Mouse (Mus musculus) left cerebral cortex, adult 8-10 months (tissue): Measurements from ENCODE around the gene Prom2. TPM values are rescaled to one million over a fixed set of nuclear protein-coding genes. Genes with fewer than 3 reads are reported as not detected.
A peak's percentile ranks its signal among the peaks of the same experiment; 100 is the strongest.

Source experiments
- DNase-seq, 2 experiments: peaks; one replicate each; pipeline ENCODE4 v3.0.0; 2022; ENCODE audit warnings: low spot score in 2 of 2
- total RNA-seq, 4 experiments: library from RNA; stranded (reverse); gene quantifications; 2 replicates each; pipeline ENCODE4 v1.2.4; 2022

Gene Prom2
- under 1 TPM; 0.26 to 0.50 (median 0.38) TPM for total RNA-seq

- DNase-seq = no peak
Measured at GRCm38 (mm10) chr2:127541185-127541584, at the start of gene Prom2. Prom2 (minus strand) TSS chr2:127541467.

- DNase-seq = no peak
Measured at GRCm38 (mm10) chr2:127590840-127591239, 49.6 kb upstream of the Prom2 start.

GRCm38 (mm10) chr2:127590204-127590603, 48.9 kb upstream of the Prom2 start:
- DNase-seq = no peak

- DNase-seq = no peak
Measured at GRCm38 (mm10) chr2:127588897-127589296, 47.6 kb upstream of the Prom2 start.

- no peak for DNase-seq
Measured at GRCm38 (mm10) chr2:127587514-127587844, 46.2 kb upstream of the Prom2 start.

- DNase-seq = peak; percentile 69 to 79
Measured at GRCm38 (mm10) chr2:127586694-127587513, 45.6 kb upstream of the Prom2 start, which contains the start of the genes Zfp661 and Mrps5. Zfp661 (minus strand) TSS chr2:127587094. Mrps5 (plus strand) TSS chr2:127587222.

- DNase-seq = peak; percentile 89 to 94
Measured at GRCm38 (mm10) chr2:127584436-127584858, 43.2 kb upstream of the Prom2 start.

- DNase-seq = no peak
Measured at GRCm38 (mm10) chr2:127573322-127573721, 32.1 kb upstream of the Prom2 start.

- peak; percentile 86 to 90 for DNase-seq
Measured at GRCm38 (mm10) chr2:127559070-127559966, 18.1 kb upstream of the Prom2 start.

- DNase-seq = no peak
Measured at GRCm38 (mm10) chr2:127551078-127551477, 9.8 kb upstream of the Prom2 start.

GRCm38 (mm10) chr2:127550446-127550845, 9.2 kb upstream of the Prom2 start:
- no peak for DNase-seq

GRCm38 (mm10) chr2:127549711-127550110, 8.4 kb upstream of the Prom2 start:
- no peak for DNase-seq

GRCm38 (mm10) chr2:127548342-127549074, 7.2 kb upstream of the Prom2 start:
- no peak for DNase-seq

- no peak for DNase-seq
Measured at GRCm38 (mm10) chr2:127541697-127542096, 430 bp upstream of the Prom2 start.

- DNase-seq = no peak
Measured at GRCm38 (mm10) chr2:127539494-127539893, 1.8 kb downstream of the Prom2 start.

GRCm38 (mm10) chr2:127537548-127537947, 3.7 kb downstream of the Prom2 start:
- peak in 1 of 2 experiments; percentile 85 for DNase-seq

- DNase-seq = peak; percentile 40 to 85
Measured at GRCm38 (mm10) chr2:127535363-127535762, 5.9 kb downstream of the Prom2 start.

GRCm38 (mm10) chr2:127532379-127532778, 8.9 kb downstream of the Prom2 start:
- DNase-seq = no peak

- no peak for DNase-seq
Measured at GRCm38 (mm10) chr2:127531592-127531991, 9.7 kb downstream of the Prom2 start.

GRCm38 (mm10) chr2:127530418-127530817, 10.8 kb downstream of the Prom2 start:
- no peak for DNase-seq

GRCm38 (mm10) chr2:127525004-127525775, 16.1 kb downstream of the Prom2 start:
- DNase-seq = no peak
